Mouse (Mus musculus): ENCODE measurements around the gene Sdk2.
A peak's percentile ranks its signal among the peaks of the same experiment; 100 is the strongest.

The Sdk2 gene

GRCm38 (mm10) chr11:113733631-113734364, 333.0 kb downstream of the Sdk2 start:
- DNase-seq = peak; percentile 46 to 51

DNA sequence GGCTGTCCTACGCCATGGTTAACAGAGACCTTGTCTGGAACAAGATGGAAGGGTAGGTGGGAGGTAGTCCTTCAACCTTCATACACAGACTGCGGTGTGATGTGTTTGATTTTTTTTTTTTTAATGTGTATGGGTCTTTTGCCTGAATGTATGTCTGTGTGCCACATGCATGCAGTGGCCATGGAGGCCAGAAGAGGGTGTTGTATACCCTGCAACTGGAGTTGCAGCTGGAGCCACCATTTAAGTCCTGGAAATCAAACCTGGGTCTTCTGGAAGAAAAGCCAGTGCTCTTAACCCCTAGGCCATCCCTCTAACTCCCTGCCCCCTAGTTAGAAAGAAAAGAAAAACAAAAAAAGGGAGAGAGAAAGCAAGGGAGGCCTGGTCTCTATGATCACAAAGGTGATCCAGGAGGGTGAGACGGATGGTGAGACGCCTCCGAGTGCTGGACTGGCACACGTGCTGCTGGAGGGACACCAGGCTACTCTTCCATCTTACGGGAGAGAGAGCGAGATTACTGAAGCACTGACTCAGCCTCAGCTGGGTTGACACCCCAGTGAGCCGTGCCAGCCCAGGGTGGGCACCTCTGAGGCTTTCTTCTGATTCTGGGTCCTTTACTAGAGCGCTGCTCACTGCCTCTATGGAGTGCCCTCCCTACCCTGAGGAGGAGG, 334.8 kb downstream of the Sdk2 start:
- no peak for DNase-seq

DNA sequence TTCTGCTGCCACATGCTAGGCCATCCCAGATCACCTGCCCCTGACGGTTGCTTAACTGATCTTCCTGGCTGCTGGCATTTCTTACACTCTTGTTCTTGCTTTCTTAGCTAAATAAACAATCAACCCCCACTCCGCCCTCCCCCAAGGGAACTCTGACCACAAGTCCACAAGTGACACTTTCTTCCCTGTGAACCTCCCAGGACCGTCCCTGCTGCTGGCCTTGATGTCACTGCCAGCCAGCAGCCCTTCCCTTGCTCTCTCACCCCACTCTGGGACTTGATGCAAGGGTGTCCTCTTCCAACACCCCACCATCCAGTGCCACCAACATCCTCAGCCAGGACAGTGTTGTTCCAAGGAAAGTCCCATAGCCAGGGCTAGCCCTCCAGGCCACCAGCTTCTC, 336.0 kb downstream of the Sdk2 start:
- peak in 1 of 2 experiments; percentile 58 for DNase-seq

GRCm38 (mm10) chr11:113729917-113730316, 336.9 kb downstream of the Sdk2 start:
- DNase-seq = peak in 1 of 2 experiments; percentile 42

DNA sequence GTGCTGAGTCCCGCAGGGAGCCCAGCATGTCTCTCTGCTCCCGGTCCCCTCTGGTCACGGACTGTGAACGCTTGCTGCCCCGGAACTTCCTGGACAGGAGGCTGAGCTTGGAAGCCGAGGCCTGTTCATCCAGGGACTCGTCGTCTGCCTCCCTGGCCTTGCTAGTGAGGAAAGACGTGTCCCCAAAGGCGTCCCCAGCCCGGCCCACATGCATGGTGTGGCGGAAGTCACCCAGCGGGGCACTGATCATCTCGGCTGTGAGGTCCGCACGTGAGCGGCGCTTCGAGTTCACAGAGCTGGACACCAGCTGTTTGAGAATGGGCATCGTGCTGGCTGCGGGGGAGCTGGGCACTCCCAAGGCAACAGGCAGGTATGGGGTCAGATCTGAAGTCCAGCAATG, 337.6 kb downstream of the Sdk2 start:
- peak in 1 of 2 experiments; percentile 42 for DNase-seq

- no peak for DNase-seq
Measured at GRCm38 (mm10) chr11:113727992-113728391, 338.9 kb downstream of the Sdk2 start.

GRCm38 (mm10) chr11:113726994-113727888, 339.6 kb downstream of the Sdk2 start:
- peak in 1 of 2 experiments; percentile 50 for DNase-seq

Data from kidney, postnatal 36 days (tissue).